Mouse (Mus musculus) cortical plate, adult 2 months (tissue): ENCODE data around the gene Vwce.

Experiments
- CTCF ChIP-seq: fragments of 200-500 bp; IDR thresholded peaks from 2 replicates; pipeline ENCODE4 v1.5.1; 2011; ENCODE audit warnings: mild to moderate bottlenecking, control low read depth, low read length; ENCODE audit not compliant: insufficient read depth; ENCODE audit errors: extremely low read depth
- POLR2A ChIP-seq: fragments of 200-500 bp; IDR thresholded peaks from 2 replicates; pipeline ENCODE4 v1.6.1; 2011; ENCODE audit warnings: mild to moderate bottlenecking, low read length, control low read depth; ENCODE audit not compliant: insufficient read depth; ENCODE audit errors: extremely low read depth

DNA sequence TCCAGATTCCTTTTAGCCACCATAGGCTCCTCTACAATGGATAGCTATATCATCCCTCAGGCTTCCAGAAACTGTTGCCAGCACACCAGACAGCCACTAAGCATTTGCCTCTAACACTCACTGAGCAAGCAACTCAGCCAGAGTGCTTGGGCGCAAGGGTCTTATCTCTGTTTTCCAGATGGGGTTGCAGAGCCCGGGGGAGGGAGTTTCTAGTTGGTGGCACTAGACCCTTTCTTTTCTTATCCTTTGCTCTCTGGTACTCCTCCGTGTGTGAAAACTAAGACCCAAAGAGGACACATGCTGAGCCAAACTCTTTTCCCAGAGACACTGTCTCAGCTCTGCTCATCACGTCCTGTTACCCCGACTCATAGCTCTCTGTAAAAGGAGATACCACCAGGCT is 27.4 kb downstream of the Vwce start:
- TF ChIP-seq CTCF = no peak
- no peak for TF ChIP-seq POLR2A
